Mouse (Mus musculus) olfactory bulb, adult 2 months (tissue): ENCODE measurements around the gene Zfp454.

Experiments used
- CTCF ChIP-seq: fragments of 200-500 bp; IDR thresholded peaks from 2 replicates; pipeline ENCODE4 v1.5.1; 2012; ENCODE audit warnings: low read depth, mild to moderate bottlenecking, low read length, moderate library complexity; ENCODE audit not compliant: insufficient read depth
- POLR2A ChIP-seq: fragments of 200-500 bp; IDR thresholded peaks from 2 replicates; pipeline ENCODE4 v1.6.1; 2012; ENCODE audit warnings: mild to moderate bottlenecking, low read depth, low read length, moderate library complexity; ENCODE audit not compliant: insufficient read depth

GRCm38 (mm10) chr11:50845951-50846350 lies 41.5 kb downstream of the Zfp454 start:
- TF ChIP-seq CTCF (no peak), POLR2A (no peak)
